Mouse (Mus musculus) Patski (cell line): Measurements from ENCODE around the gene Otub2. TPM values are rescaled to one million over a fixed set of nuclear protein-coding genes. Genes with fewer than 3 reads are reported as not detected.

Source experiments
- ATAC-seq: fragments of 100-300 bp; one replicate; pipeline ENCODE4 v1.8.0; 2021
- CTCF ChIA-PET: fragments of 350-600 bp; sonication (Branson Sonifier 250); formaldehyde crosslinking; loops from one replicate; lab custom pipeline; 2022; ENCODE audit warnings: inconsistent platforms; lab: Charles Lee
- POLR2A ChIA-PET: fragments of 350-600 bp; sonication (Branson Sonifier 250); formaldehyde crosslinking; loops from one replicate; lab custom pipeline; 2022; ENCODE audit warnings: antibody characterized with exemption, inconsistent platforms; lab: Charles Lee
- DNase-seq: peaks from one replicate; pipeline ENCODE4 v3.0.0-alpha.2; 2011; ENCODE audit warnings: low read depth, low spot score
- H3K27me3 ChIP-seq: fragments of 371-371 bp; one replicate; pipeline ENCODE4 v1.5.1; 2021
- CTCF ChIP-seq: fragments of 100-300 bp; IDR thresholded peaks from one replicate; pipeline ENCODE4 v1.5.1; 2021
- in situ Hi-C: fragments of 300-500 bp; cut with MboI; formaldehyde crosslinking; loops from 3 replicates; pipeline ENCODE4 v1.11.1; 2018; ENCODE audit warnings: low pct_unique_long_range_greater_than_20kb, mixed read lengths
- polyA plus RNA-seq: library from polyadenylated mRNA; unstranded; gene quantifications from one replicate; pipeline ENCODE4 v1.2.3, GENCODE M21; 2021

Otub2 gene
- polyA plus RNA-seq, 1 experiment from 2014 or later = 7.6 TPM

GRCm38 (mm10) chr12:103356415-103356748 lies 32.1 kb upstream of the Otub2 start:
- DNase-seq = no peak
- no peak for ATAC-seq
- peaks cover 22% of the 10 kb centered on the region for H3K27me3 ChIP-seq
- ChIA-PET CTCF (no interaction called here), POLR2A (no interaction called here)
- in situ Hi-C loops = no loop called here
- TF ChIP-seq CTCF = no peak

GRCm38 (mm10) chr12:103358216-103358615 lies 30.3 kb upstream of the Otub2 start:
- no peak for TF ChIP-seq CTCF
- peaks cover 31% of the 10 kb centered on the region for H3K27me3 ChIP-seq
- DNase-seq (no peak), ATAC-seq (no peak)
- in situ Hi-C loops = no loop called here
- ChIA-PET CTCF (interaction anchor here (1.3 kb wide), 1 partner anchor 13 kb away, joined by 3 read pairs; no protein-coding TSS in a partner anchor), POLR2A (no interaction called here)

GRCm38 (mm10) chr12:103358951-103359801 lies 29.3 kb upstream of the Otub2 start:
- DNase-seq (no peak), ATAC-seq (no peak)
- ChIA-PET CTCF (interaction anchor here (1.0 to 1.3 kb wide), 2 partner anchors 9 to 12 kb away, joined by 3 to 4 read pairs; no protein-coding TSS in a partner anchor), POLR2A (no interaction called here)
- TF ChIP-seq CTCF = no peak
- H3K27me3 ChIP-seq = peaks cover 31% of the 10 kb centered on the region
- in situ Hi-C loops = no loop called here

DNA sequence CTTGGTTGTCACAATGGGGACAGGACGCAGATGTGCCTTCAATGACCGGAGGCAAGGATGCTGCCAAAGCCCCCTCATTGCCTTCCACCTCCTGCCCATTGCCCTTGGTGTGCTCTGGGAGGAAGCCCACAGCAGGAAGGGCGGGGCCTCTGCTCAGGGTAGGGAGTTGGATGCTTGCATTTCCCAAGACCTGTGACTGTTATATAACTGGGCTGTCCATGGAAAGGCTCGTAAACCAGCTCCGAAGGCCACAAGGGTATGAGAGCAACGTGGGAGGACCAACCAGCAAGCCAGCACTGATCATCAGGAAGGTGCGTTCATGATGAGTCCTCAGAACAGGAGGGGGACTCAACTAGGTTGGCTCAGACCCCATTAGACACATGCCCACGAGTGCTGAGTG lies 27.7 kb upstream of the Otub2 start:
- in situ Hi-C loops = no loop called here
- DNase-seq (no peak), ATAC-seq (no peak)
- TF ChIP-seq CTCF = no peak
- H3K27me3 ChIP-seq = peaks cover 32% of the 10 kb centered on the region
- ChIA-PET POLR2A (no interaction called here), CTCF (interaction anchor here (1.4 kb wide), 1 partner anchor 27 kb away, joined by 3 read pairs; no protein-coding TSS in a partner anchor)

GRCm38 (mm10) chr12:103361539-103362307 lies 26.8 kb upstream of the Otub2 start:
- POLR2A ChIA-PET = no interaction called here
- CTCF ChIA-PET = interaction anchor here (1.4 kb wide), 1 partner anchor 28 kb away, joined by 3 read pairs; no protein-coding TSS in a partner anchor
- in situ Hi-C loops = no loop called here
- ATAC-seq = no peak
- no peak for TF ChIP-seq CTCF
- no peak for DNase-seq
- peaks cover 36% of the 10 kb centered on the region for H3K27me3 ChIP-seq

GRCm38 (mm10) chr12:103362336-103362735 lies 26.1 kb upstream of the Otub2 start:
- peaks cover 38% of the 10 kb centered on the region for H3K27me3 ChIP-seq
- CTCF ChIA-PET = interaction anchor here (1.4 kb wide), 1 partner anchor 28 kb away, joined by 3 read pairs; no protein-coding TSS in a partner anchor
- in situ Hi-C loops = no loop called here
- POLR2A ChIA-PET = no interaction called here
- no peak for DNase-seq
- no peak for ATAC-seq
- no peak for TF ChIP-seq CTCF

DNA sequence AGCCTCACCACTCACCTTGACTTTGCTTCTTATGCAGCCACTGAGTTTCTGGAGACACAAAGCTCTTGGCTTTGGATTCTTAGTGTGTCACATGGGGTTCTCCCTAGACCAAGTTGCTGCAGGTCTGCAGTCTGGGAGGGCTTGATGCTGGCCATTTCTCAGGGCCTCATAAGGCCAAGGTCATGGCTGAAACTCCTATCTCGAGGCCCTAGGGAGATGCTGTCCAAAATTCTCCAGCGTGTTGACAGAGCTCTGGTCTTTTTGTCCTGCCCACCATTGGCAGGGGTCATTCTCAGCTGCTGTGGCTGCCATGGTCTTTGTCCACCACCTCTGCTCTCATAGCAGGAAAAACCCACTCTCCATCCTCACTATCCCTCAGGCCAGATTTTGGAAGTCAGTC lies 21.3 kb upstream of the Otub2 start:
- ChIA-PET CTCF (interaction anchor here (0.7 to 2.0 kb wide), 5 partner anchors 8 to 226 kb away, joined by 3 to 11 read pairs (median 4); no protein-coding TSS in a partner anchor), POLR2A (no interaction called here)
- no peak for ATAC-seq
- DNase-seq = no peak
- no peak for TF ChIP-seq CTCF
- peaks cover 33% of the 10 kb centered on the region for H3K27me3 ChIP-seq
- in situ Hi-C loops = no loop called here

- ChIA-PET CTCF (interaction anchor here (0.7 to 2.0 kb wide), 8 partner anchors 8 to 227 kb away, joined by 3 to 11 read pairs (median 4); no protein-coding TSS in a partner anchor), POLR2A (no interaction called here)
- peak; percentile 86 for ATAC-seq
Measured at GRCm38 (mm10) chr12:103367620-103368325, 20.7 kb upstream of the Otub2 start.

GRCm38 (mm10) chr12:103368326-103368669 lies 20.2 kb upstream of the Otub2 start:
- H3K27me3 ChIP-seq = peaks cover 29% of the 10 kb centered on the region
- TF ChIP-seq CTCF = no peak
- ATAC-seq (no peak), DNase-seq (no peak)
- CTCF ChIA-PET = interaction anchor here (1.1 to 2.0 kb wide), 6 partner anchors 8 to 225 kb away, joined by 4 to 11 read pairs (median 4); no protein-coding TSS in a partner anchor
- POLR2A ChIA-PET = no interaction called here
- in situ Hi-C loops = no loop called here

More at GRCm38 (mm10) chr12:103367620-103368325, 20.7 kb upstream of the Otub2 start:
- H3K27me3 ChIP-seq = peaks cover 29% of the 10 kb centered on the region
- TF ChIP-seq CTCF = peak; percentile 89
- in situ Hi-C loops = no loop called here
- DNase-seq = no peak

GRCm38 (mm10) chr12:103368777-103369176 lies 19.7 kb upstream of the Otub2 start:
- TF ChIP-seq CTCF = no peak
- in situ Hi-C loops = no loop called here
- peaks cover 29% of the 10 kb centered on the region for H3K27me3 ChIP-seq
- no peak for DNase-seq
- ChIA-PET POLR2A (no interaction called here), CTCF (interaction anchor here (1.4 to 2.0 kb wide), 5 partner anchors 8 to 62 kb away, joined by 4 to 11 read pairs (median 4); no protein-coding TSS in a partner anchor)
- ATAC-seq = no peak
